Mouse (Mus musculus) v-Abl transformed pro-B cells (cell line): ENCODE measurements around the gene 1700092M07Rik.

ENCODE experiments used
- in situ Hi-C, 2 experiments: fragments of 400-800 bp; cut with MboI; formaldehyde crosslinking; loops; one replicate each; pipeline ENCODE4 v1.15.1; 2025; ENCODE audit not compliant: unreplicated experiment in 2 of 2

The 1700092M07Rik gene

DNA sequence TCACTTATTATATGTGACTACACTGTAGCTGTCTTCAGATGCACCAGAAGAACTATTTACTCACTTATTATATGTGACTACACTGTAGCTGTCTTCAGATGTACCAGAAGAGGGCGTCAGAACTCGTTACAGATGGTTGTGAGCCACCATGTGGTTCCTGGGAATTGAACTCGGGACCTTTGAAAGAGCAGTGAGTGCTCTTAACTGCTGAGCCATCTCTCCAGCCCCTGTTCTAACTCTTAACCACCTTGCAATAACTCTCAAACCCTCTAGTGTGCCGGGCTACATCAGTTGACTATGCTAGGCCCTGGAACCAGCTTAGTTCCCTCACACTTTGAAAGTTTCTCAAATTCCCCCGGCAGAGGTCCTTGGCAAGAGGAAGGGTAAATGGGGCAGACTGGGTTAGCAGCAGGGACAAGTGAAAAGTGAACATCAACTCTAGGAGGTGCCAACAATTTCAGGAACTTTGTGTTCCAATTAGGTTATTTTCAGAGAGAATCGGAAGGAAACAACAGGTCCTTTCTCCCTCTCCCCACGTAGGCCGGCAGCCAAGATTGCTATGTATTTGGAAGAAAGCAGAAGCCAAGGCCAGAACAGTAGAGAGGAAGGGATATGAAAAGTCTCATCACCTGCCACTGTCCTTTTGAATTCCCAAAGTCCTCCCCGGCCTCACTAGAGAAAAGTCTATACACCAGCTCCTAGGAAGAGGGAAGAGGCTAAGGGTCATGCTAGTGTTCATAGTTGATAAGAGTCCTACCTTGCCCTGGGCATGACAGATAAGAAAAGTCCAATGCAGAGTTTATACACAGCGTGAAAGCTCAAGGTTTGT lies 25.7 kb upstream of the 1700092M07Rik start:
- in situ Hi-C loops, result loop anchor here (5.0 to 25.0 kb wide), 4 partner anchors 110 to 1497 kb away; partner anchors contain the start of genes AC129217.1 (in 1 of the 2), Fen1 (in 1 of the 2), Hnrnpul2 (in 1 of the 2) and Tmem258 (in 1 of the 2)

DNA sequence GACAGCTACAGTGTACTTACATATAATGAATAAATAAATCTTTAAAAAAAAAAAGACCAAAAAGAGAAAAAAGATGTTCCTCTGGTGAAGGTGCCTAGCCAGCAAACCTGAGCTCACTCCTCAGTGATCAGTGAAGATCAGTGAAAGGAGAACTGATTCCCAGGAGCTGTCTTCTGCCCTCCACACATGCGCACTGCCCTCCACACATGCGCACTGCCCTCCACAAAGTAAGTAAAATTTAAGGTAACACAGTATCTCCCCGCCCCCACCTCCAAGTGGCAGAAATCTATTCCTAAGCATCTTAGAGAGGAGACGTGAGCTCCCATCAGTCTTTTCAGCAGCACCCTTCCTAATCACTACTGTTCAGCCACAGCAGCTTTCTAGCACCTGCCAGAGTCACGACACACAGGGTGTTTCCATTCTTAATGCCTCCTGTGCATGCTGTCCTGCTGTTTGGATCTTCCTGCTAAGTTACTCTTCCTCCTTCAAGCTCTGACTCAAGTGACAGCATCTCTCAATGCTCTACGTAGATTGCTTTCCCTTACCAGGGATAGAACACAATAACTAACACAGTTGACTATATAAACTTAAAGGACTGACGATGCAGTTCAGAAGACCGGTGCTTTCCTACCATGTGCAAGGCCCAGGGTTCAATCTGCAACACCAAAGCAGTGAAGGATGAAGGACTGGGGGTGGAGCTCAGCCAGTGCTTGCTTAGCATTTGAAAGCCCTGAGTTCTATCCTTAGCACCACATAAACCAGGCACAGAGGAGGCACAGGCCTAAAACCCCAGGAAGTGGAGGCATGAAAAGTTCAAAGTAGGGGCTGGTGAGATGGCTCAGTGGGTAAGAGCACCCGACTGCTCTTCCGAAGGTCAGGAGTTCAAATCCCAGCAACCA lies 24.4 kb upstream of the 1700092M07Rik start:
- in situ Hi-C loops, result loop anchor here (5.0 to 25.0 kb wide), 4 partner anchors 109 to 1496 kb away; partner anchors contain the start of genes AC129217.1 (in 1 of the 2), Fen1 (in 1 of the 2), Hnrnpul2 (in 1 of the 2) and Tmem258 (in 1 of the 2)

DNA sequence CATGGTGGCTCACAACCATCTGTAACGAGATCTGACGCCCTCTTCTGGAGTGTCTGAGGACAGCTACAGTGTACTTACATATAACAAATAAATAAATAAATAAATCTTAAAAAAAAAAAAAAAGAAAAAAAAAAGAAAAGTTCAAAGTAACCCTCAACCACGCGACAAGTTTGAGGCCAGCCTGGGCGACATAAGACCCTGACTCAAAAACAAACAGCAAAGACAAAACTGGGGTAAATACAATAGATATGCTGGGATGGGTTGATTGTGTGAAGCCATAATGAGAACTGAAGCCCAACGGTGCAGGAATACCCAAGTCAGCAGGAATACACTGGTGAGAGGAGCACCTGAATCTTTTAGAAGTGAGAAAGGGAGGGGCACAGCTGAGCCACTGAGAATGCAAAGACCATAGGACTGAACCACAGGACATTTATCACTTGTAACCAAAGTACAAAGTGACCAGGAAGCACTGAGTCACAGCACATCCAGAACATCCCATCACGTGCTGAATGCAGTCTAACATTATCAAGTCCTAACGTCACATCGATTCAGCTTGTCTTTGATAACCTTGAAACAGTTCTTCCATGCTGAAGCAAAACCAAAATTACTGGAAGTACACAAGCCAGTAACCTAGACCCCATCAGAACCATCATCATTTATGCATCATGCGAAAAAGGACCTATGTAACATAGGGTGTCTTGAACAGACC lies 23.6 kb upstream of the 1700092M07Rik start:
- in situ Hi-C loops, result loop anchor here (5.0 to 25.0 kb wide), 4 partner anchors 108 to 1495 kb away; partner anchors contain the start of genes AC129217.1 (in 1 of the 2), Fen1 (in 1 of the 2), Hnrnpul2 (in 1 of the 2) and Tmem258 (in 1 of the 2)

DNA sequence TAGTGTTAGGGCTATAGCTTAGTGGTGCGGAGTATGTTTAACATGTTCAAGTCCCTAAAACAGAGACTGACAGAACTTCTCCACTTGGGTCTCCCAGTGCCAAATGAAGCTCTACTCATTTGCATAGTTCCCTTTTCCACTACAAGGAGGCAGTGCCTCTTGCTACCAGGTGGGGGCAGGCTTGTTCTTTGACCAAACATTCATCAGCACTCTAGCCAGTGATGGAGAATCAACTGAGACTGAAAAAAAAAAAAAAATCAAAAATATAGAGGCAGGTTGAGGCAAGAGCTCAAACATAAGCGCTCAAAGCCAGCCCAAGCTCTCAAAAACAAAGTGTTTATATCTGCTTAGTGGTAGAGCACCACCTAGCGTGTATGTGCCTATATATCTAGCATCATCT lies 22.2 kb upstream of the 1700092M07Rik start:
- in situ Hi-C loops, result loop anchor here (5.0 to 25.0 kb wide), 4 partner anchors 106 to 1494 kb away; partner anchors contain the start of genes AC129217.1 (in 1 of the 2), Fen1 (in 1 of the 2), Hnrnpul2 (in 1 of the 2) and Tmem258 (in 1 of the 2)

DNA sequence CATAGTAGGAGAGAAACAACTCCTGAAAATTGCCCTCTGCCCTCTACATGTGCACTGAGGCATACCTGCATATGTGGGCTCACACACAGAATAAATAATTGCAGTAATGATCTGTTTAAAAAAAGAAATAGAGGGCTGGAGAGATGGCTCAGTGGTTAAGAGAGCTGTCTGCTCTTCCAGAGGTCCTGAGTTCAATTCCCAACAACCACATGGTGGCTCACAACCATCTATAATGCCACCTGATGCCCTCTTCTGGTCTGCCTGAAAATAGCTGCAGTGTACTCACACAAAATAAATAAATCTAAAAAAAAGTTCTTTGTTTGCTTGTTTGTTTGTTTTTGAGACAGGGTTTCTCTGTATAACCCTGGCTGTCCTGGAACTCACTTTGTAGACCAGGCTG lies 21.5 kb upstream of the 1700092M07Rik start:
- in situ Hi-C loops, result loop anchor here (5.0 to 25.0 kb wide), 4 partner anchors 106 to 1493 kb away; partner anchors contain the start of genes AC129217.1 (in 1 of the 2), Fen1 (in 1 of the 2), Hnrnpul2 (in 1 of the 2) and Tmem258 (in 1 of the 2)

DNA sequence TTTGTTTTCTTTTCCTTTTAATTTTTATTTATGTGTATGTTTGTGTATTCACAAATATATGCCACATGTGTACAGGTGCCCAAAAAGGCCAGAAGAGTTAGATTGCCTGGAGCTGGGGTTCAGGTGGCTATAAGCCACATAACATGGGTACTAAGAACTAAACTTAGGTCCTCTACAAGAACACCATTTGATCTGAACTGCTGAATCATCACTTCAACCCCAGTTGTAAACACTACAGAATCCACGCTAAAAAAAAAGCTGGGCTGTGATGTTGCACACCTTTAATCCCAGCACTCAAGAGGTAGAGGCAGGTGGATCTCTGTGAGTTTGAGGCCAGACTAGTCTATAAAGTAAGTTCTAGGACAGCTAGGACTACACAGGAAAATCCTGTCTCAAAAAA lies 19.1 kb upstream of the 1700092M07Rik start:
- in situ Hi-C loops, result loop anchor here in 1 of 2 experiments (25.0 kb wide), 1 partner anchor 1491 kb away; the partner anchor contains the start of genes Fen1 and Tmem258

DNA sequence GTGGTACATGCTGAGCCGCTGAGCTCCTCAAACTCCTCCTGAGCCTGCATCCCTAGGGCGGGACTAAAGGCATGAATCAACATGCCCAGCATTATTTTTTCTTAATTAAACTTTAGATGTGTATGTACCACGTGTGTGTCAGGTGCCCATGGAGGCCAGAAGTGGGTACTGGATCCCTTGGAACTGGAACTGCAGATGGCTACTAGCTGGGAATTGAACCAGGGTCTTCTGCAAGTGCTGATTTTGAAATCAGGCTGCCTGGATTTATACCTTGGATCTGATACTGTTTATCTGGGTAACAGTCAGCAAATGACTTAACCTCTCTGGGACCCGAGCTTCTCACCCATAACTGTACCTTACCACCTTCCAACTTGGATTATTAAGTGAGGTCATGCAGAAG lies 18.5 kb upstream of the 1700092M07Rik start:
- in situ Hi-C loops, result loop anchor here in 1 of 2 experiments (25.0 kb wide), 1 partner anchor 1490 kb away; the partner anchor contains the start of genes Fen1 and Tmem258

DNA sequence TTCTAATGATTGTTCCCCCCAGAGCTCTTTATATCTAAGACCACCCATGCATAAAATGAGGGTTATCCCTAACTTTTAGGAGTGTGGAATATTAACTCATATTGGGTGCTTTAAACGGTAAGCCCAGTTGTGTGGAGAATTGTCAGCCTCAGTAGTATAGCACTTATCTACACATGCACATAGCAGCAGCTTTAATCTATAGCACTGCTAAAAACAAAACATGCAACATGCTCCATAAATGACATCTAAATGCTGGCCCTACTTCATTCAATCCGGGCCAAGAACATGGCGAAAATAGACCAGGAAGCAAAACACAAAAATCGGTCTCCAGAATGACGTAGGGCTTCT lies 18.0 kb upstream of the 1700092M07Rik start:
- in situ Hi-C loops, result loop anchor here in 1 of 2 experiments (25.0 kb wide), 1 partner anchor 1490 kb away; the partner anchor contains the start of genes Fen1 and Tmem258

DNA sequence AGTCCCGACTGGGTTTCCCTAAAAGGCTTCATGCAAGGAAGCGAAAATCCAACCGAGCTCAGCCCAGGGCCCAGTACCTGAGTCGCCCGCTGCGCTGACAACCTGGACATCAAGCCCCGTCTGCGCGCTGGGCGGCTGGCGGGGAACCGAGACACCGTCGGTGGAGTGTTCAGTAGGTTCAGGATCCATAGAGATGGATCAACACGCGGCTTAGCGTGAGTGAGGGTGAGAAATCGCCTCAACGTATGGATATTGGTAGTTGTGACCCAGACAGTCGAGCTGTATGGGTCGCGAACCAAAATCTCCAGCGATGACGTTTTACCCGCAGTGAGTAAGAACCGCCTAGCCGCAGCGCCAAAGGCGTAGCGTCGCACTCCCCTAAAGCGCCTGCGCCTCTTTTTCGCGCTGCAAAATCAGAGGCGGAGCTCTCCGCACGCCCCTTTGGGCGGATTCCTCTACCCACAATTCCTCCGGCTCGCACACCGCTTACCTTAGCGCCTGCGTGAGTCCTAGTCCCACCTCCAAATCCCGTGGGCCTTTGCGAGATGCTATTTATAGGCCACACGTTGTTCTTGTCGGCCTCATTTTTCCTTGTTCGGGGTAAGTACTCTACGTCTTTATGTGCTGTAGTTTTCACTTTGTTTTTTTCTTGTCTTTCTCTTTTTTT lies 17.5 kb upstream of the 1700092M07Rik start, which contains the start of gene Slc3a2:
Slc3a2 (minus strand) TSS at position 463 of the 667 bp plus-strand sequence.
- in situ Hi-C loops, result loop anchor here in 1 of 2 experiments (25.0 kb wide), 1 partner anchor 1489 kb away; the partner anchor contains the start of genes Fen1 and Tmem258

DNA sequence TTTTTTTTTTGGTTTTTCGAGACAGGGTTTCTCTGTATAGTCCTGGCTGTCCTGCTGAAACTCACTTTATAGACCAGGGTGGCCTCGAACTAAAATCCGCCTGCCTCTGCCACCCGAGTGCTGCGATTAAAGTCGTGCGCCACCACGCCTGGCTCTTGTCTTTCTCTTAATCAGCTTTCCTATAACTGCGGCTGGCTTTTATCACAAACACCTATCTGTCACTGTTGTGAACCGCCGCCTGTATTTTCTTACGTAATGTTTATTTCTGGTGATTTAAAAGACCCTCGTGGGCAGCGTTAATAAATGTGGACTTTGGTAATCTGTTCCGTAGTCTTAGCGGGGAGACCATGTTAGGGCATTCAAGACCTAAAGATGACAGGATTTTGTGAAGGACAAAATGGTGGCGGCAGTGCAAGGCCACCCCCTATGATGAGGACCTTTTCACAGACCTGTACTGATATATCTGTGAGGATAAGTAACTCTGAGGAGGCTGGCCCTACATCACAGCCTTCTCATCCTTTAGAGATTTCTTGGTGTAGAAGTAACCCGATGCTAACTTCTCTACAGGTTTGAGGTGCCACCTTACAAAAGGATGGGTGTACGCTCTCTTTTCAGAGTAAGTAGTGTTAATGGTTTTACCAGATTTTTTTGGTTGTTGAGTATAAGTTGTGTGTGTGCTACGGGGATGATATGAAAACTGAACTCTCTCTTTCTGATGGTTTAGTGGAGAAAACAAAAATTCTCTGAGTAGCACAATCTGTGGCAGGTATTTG lies 16.8 kb upstream of the 1700092M07Rik start:
- in situ Hi-C loops, result loop anchor here in 1 of 2 experiments (25.0 kb wide), 1 partner anchor 1489 kb away; the partner anchor contains the start of genes Fen1 and Tmem258

DNA sequence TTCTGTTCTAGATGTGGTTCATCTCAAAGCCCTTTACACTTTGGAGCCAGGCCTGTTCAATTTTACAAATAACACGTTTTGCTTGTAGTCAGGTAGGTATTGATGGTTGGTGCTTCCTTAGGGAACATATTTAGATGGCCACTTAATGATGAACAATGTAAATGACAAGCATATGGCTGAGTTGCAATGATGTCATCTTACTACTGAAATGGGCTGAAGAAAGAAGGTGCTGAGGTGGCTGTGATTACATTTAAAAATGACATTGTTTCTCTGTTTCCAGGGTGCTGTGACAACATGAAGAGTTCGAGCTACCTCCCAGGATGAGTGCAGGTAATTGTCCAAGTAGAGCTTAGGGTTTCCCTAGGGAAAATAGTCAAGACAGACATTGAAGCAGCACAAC lies 16.1 kb upstream of the 1700092M07Rik start:
- in situ Hi-C loops, result loop anchor here in 1 of 2 experiments (25.0 kb wide), 1 partner anchor 1488 kb away; the partner anchor contains the start of genes Fen1 and Tmem258

DNA sequence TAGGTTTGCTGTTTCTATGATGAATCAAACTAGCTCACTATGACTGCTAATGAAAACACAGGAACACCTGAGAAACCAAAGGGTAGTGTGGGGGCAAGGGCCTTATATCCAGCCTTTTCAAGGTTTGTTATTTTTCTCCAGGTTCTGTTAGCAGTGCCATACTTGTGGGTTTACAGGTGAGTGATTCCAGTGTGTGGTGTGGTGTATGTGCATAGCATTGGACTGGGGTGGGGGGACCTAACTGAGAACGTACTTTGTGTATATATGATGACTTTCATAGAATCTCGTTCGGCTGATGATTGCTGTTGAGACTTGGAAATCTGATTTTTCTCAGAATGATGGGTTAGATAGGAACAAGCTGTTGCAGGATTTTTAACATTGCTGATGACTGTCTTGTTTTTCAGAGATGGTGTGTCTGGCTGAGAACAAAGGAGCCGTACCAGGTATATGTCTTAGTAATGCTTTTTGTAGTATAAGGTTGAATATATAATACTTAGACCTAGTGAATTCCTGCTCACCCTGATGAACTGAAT lies 15.4 kb upstream of the 1700092M07Rik start:
- in situ Hi-C loops, result loop anchor here in 1 of 2 experiments (25.0 kb wide), 1 partner anchor 212 kb away; the partner anchor contains the start of genes Eml3, Mta2 and Rom1

DNA sequence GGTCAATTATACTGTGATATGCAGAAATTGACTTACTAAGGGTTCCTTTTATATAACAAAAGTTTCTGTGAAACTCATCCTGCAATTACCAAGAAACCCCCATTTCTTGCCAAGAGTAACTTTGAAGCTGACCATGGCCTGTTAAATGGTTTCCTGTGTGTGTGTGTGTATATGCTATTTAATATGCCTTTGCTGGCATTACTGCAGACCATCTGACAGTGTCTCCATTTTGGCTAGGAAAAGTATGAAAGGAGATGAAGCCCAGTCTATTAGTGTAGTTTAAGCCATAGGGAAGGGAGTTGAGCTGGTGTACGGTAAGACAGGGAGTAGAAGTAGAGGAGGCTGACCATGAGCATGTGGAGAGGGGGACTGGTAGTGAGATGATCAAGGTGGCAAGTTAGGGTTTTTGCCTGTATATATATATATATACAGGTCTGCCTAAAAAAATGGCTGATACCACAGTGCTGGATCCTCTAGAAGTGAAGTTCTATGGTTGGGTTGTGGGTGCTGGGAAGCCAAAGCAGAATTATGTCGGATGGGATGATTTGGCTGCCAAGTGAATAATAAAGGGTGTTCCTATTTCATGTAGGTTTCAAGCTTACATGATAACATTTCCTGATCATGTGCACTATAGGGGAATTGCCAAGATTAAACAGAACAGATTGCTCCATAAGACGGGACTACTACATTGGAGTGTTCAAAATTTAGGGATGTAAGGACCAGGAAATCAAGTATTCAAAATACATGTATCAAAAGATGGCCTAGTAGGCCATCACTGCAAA lies 13.7 kb upstream of the 1700092M07Rik start:
- in situ Hi-C loops, result loop anchor here in 1 of 2 experiments (25.0 kb wide), 1 partner anchor 211 kb away; the partner anchor contains the start of genes Eml3, Mta2 and Rom1

DNA sequence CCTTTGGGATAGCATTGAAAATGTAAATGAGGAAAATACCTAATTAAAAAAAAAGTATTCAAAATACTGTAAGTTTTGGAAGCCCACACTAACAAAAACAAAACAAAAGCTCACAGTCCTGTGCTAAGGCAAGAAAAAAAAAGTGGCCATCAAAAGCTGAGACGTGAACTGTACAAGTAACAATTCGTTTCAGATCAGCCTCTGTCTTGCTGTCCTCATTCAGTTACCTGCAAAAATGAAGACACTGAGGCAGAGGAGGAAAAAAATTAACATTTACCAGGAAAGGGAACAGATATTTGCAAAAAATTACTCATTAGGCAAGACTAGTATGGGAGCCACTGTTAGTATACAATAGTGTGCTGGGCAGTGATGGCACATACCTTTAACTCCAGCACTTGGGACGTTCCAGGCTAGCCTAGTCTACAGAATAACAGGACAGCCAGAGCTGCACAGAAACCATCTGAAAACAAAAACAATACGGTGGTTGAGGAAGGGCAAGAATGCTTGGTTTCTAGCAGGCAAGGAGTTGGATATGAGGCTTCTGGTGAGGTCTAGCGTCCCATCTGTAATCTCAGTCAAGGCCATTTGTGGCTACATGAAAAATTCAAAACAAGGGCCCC lies 12.9 kb upstream of the 1700092M07Rik start:
- in situ Hi-C loops, result loop anchor here in 1 of 2 experiments (25.0 kb wide), 1 partner anchor 210 kb away; the partner anchor contains the start of genes Eml3, Mta2 and Rom1

DNA sequence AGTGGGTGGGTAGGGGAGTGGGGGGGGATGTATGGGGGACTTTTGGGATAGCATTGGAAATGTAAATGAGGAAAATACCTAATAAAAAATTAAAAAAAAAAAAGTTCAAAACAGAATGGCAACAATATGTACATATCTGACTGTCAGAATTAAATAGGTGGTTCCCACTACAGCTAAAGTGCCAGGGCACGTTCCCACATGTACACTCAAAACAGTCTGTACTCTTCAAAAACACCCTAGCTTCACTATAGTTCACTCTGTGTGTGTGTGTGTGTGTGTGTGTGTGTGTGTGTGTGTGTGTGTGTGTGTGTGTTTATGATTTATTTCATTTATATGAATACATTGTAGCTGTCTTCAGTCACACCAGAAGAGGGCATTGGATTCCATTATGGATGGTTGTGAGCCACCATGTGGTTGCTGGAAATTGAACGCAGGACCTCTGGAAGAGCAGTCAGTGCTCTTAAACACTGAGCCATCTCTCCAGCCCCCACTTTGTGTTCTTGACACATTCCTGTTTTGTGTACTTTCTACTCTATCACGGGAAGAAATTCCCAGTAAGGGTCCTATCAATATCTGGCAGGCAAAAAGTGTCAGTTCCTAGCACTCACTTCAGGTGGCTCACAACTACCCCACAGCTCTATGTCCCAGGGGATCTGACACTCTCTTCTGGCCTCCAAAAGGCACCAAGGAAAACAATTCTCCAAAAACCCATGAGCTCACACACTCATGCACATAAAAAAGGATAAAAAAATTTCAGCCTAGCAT lies 12.0 kb upstream of the 1700092M07Rik start:
- in situ Hi-C loops, result loop anchor here in 1 of 2 experiments (25.0 kb wide), 1 partner anchor 209 kb away; the partner anchor contains the start of genes Eml3, Mta2 and Rom1
